ENCODE assay signal across 14 mouse cellular contexts in genomic region chr1:172392643-172393170, GRCm38 (mm10). TPM values are rescaled to one million over a fixed set of nuclear protein-coding genes. Genes with fewer than 3 reads are reported as not detected.
DNase-seq lines count a peak whose midpoint lies in the region; ATAC-seq and TF ChIP-seq lines count a peak whose summit lies in the region.
"Had no signal": no experiment of that assay in that cellular context is flagged by ENCODE, and none has a peak within 500 bp of the region (broad histone marks: within the 10 kb centered on the region; RNA-seq: fewer than 3 reads in every experiment).

No protein-coding gene starts in this region.

- H3K4me1 ChIP-seq in lung, embryonic 14.5 days (ENCODE audit: insufficient read depth): no peaks in the 10 kb centered on the region
- peaks cover 18% of the 10 kb centered on the region for H3K4me1 ChIP-seq in forebrain, embryonic 12.5 days
- H3K4me1 ChIP-seq in hindbrain, embryonic 14.5 days (replicated peaks; ENCODE audit: control insufficient read depth, insufficient read depth, low read length): peaks cover 5% of the 10 kb centered on the region
- H3K4me1 ChIP-seq in midbrain, embryonic 16.5 days (ENCODE audit: control insufficient read depth, insufficient read depth, low read length): peaks cover 9% of the 10 kb centered on the region

- DNase-seq in lung, embryonic 14.5 days: no peak
- DNase-seq in lung, postnatal 10 days: no peak
- DNase-seq in hindbrain, embryonic 14.5 days (ENCODE audit: low spot score): no peak
- no peak for DNase-seq in urinary bladder, postnatal 14 days (ENCODE audit: low spot score)
- no peak for DNase-seq in adipocyte (ENCODE audit: low spot score)
- DNase-seq: cerebellum, adult 11 months; gastrocnemius, adult 2 months; heart, adult 18-20 months; kidney, adult 11 months; thymus, adult 18-20 months had no signal

- H3K4me3 ChIP-seq in lung, embryonic 14.5 days (ENCODE audit: low read depth, low read length): no peak overlapping the region
- H3K4me3 ChIP-seq in forebrain, embryonic 12.5 days (replicated peaks): no peak overlapping the region
- no peak overlapping the region for H3K4me3 ChIP-seq in hindbrain, embryonic 14.5 days (replicated peaks; ENCODE audit: low read length)
- H3K4me3 ChIP-seq in midbrain, embryonic 16.5 days (ENCODE audit: low read depth, low read length): no peak overlapping the region
- H3K4me3 ChIP-seq: erythroblast, embryonic 14.5 days; gastrocnemius, adult 2 months had no signal

- H3K27ac ChIP-seq in lung, embryonic 14.5 days (ENCODE audit: low read depth): no peak overlapping the region
- H3K27ac ChIP-seq in forebrain, embryonic 12.5 days: peak overlapping the region; percentile 66
- H3K27ac ChIP-seq in hindbrain, embryonic 14.5 days: 0 out of 2 replicates have a peak overlapping the region, but pooled peaks have one; percentile 26
- H3K27ac ChIP-seq in midbrain, embryonic 16.5 days (ENCODE audit: low read length): no peak overlapping the region
- H3K27ac ChIP-seq: gastrocnemius, adult 2 months had no signal

- no peak overlapping the region for H3K9ac ChIP-seq in lung, embryonic 14.5 days
- peak overlapping the region; percentile 25; the same call in 1 of the 2 replicates for H3K9ac ChIP-seq in forebrain, embryonic 12.5 days
- H3K9ac ChIP-seq in hindbrain, embryonic 14.5 days: 0 out of 2 replicates have a peak overlapping the region, but pooled peaks have one; percentile 1
- H3K9ac ChIP-seq in midbrain, embryonic 16.5 days (ENCODE audit: low read depth, low read length): no peak overlapping the region; the same call in 1 of the 2 replicates

- ATAC-seq in lung, embryonic 14.5 days (ENCODE audit: insufficient read depth): peak; percentile 28; the same call in 1 of the 2 replicates
- ATAC-seq in forebrain, embryonic 12.5 days (ENCODE audit: low FRiP score): peak; percentile 53; the same call in 1 of the 2 replicates
- ATAC-seq in hindbrain, embryonic 14.5 days (ENCODE audit: low FRiP score): no peak
- ATAC-seq in midbrain, embryonic 16.5 days: peak; percentile 52
- ATAC-seq: activated CD4-positive, CD25-positive, alpha-beta regulatory T cell, adult 4 months had no signal

- 69% methylated on average over 2 of the region's 2 CpGs for whole genome bisulfite sequencing in lung, embryonic 14.5 days
- 76% methylated on average over 2 of the region's 2 CpGs for WGBS in forebrain, embryonic 12.5 days
- 84% methylated on average over 2 of the region's 2 CpGs for WGBS in hindbrain, embryonic 14.5 days
- WGBS in midbrain, embryonic 16.5 days: 81% methylated on average over 2 of the region's 2 CpGs

- no peaks in the 10 kb centered on the region for H3K9me3 ChIP-seq in lung, embryonic 14.5 days (ENCODE audit: low read depth, low read length)
- H3K9me3 ChIP-seq in forebrain, embryonic 12.5 days: no peaks in the 10 kb centered on the region
- no peaks in the 10 kb centered on the region for H3K9me3 ChIP-seq in hindbrain, embryonic 14.5 days (ENCODE audit: control insufficient read depth, low read length)
- H3K9me3 ChIP-seq in midbrain, embryonic 16.5 days (replicated peaks; ENCODE audit: control insufficient read depth, low read length, poor library complexity, severe bottlenecking): no peaks in the 10 kb centered on the region

- H3K27me3 ChIP-seq in lung, embryonic 14.5 days (ENCODE audit: insufficient read depth, low read length): no peaks in the 10 kb centered on the region
- H3K27me3 ChIP-seq in forebrain, embryonic 12.5 days: 0 out of 2 replicates have a peak, but pooled peaks cover 4% of the 10 kb centered on the region
- no peaks in the 10 kb centered on the region for H3K27me3 ChIP-seq in hindbrain, embryonic 14.5 days (ENCODE audit: control insufficient read depth, insufficient read depth, low read length)
- H3K27me3 ChIP-seq in midbrain, embryonic 16.5 days (ENCODE audit: control insufficient read depth, insufficient read depth, low read depth, low read length): no peaks in the 10 kb centered on the region

- H3K36me3 ChIP-seq in lung, embryonic 14.5 days (ENCODE audit: insufficient read depth): no peaks in the 10 kb centered on the region
- H3K36me3 ChIP-seq in forebrain, embryonic 12.5 days (replicated peaks): no peaks in the 10 kb centered on the region
- H3K36me3 ChIP-seq in hindbrain, embryonic 14.5 days (replicated peaks; ENCODE audit: control insufficient read depth, insufficient read depth): no peaks in the 10 kb centered on the region
- H3K36me3 ChIP-seq in midbrain, embryonic 16.5 days (ENCODE audit: control insufficient read depth, insufficient read depth, low read length): no peaks in the 10 kb centered on the region

- TF ChIP-seq CTCF in lung, embryonic 14.5 days (IDR thresholded peaks at IDR 0.05; ENCODE audit: low read depth): no peak

- H3K4me2 ChIP-seq in lung, embryonic 14.5 days: no peak overlapping the region
- H3K4me2 ChIP-seq in forebrain, embryonic 12.5 days: peak overlapping the region; percentile 36; the same call in 1 of the 2 replicates
- H3K4me2 ChIP-seq in hindbrain, embryonic 14.5 days (replicated peaks): peak overlapping the region; percentile 38; the same call in 1 of the 2 replicates
- no peak overlapping the region for H3K4me2 ChIP-seq in midbrain, embryonic 16.5 days (ENCODE audit: low read length)

RNA-seq across cellular contexts. Expression of gene Pigm, which starts 16.4 kb away (rescaled TPM):
- 9.0 and 9.9 TPM in 2 replicates for polyA plus RNA-seq in lung, embryonic 14.5 days (2014; fragmentation: Nextera tagmentation; extraction: Ambion mirVana)
- polyA plus RNA-seq in forebrain, embryonic 12.5 days (2016; fragmentation: Nextera tagmentation; extraction: Ambion mirVana): 10.9 and 11.5 TPM in 2 replicates
- 5.6 and 5.9 TPM in 2 replicates for polyA plus RNA-seq in hindbrain, embryonic 14.5 days (2014; fragmentation: Nextera tagmentation; extraction: Ambion mirVana)
- polyA plus RNA-seq in midbrain, embryonic 16.5 days (2015; fragmentation: Nextera tagmentation; extraction: Ambion mirVana): 3.4 and 3.5 TPM in 2 replicates

RNA-seq across cellular contexts. Expression of gene Kcnj10, which starts 51.7 kb away (rescaled TPM):
- 0.18 and 0.24 TPM in 2 replicates for polyA plus RNA-seq in lung, embryonic 14.5 days (2014; fragmentation: Nextera tagmentation; extraction: Ambion mirVana)
- 0.93 and 1.2 TPM in 2 replicates for polyA plus RNA-seq in forebrain, embryonic 12.5 days (2016; fragmentation: Nextera tagmentation; extraction: Ambion mirVana)
- 2.8 and 3.5 TPM in 2 replicates for polyA plus RNA-seq in hindbrain, embryonic 14.5 days (2014; fragmentation: Nextera tagmentation; extraction: Ambion mirVana)
- 1.5 and 2.5 TPM in 2 replicates for polyA plus RNA-seq in midbrain, embryonic 16.5 days (2015; fragmentation: Nextera tagmentation; extraction: Ambion mirVana)
- polyA plus RNA-seq: erythroblast, embryonic 14.5 days had no signal

Comparison
In these comparisons a context has a peak if more than half of its experiments do, and no peak if none do; other contexts are left out.
1. H3K27ac ChIP-seq: peak in forebrain, embryonic 12.5 days (single experiment) and hindbrain, embryonic 14.5 days (single experiment); none in lung, embryonic 14.5 days (single experiment) and midbrain, embryonic 16.5 days (single experiment).
2. H3K4me2 ChIP-seq: peak in forebrain, embryonic 12.5 days (single experiment) and hindbrain, embryonic 14.5 days (single experiment); none in lung, embryonic 14.5 days (single experiment) and midbrain, embryonic 16.5 days (single experiment).
3. H3K9ac ChIP-seq: peak in forebrain, embryonic 12.5 days (single experiment) and hindbrain, embryonic 14.5 days (single experiment); none in lung, embryonic 14.5 days (single experiment) and midbrain, embryonic 16.5 days (single experiment).